Mouse (Mus musculus) brown adipose tissue, adult 24 weeks (tissue): ENCODE measurements around the gene Rcor1. TPM values are rescaled to one million over a fixed set of nuclear protein-coding genes. Genes with fewer than 3 reads are reported as not detected.
A peak's percentile ranks its signal among the peaks of the same experiment; 100 is the strongest.

Experiments used
- H3K27ac ChIP-seq: fragments of 200-500 bp; replicated peaks from 2 replicates; pipeline ENCODE4 v1.5.1; 2012; ENCODE audit warnings: low read depth, mild to moderate bottlenecking, low read length
- H3K4me1 ChIP-seq: fragments of 200-500 bp; 2 replicates; pipeline ENCODE4 v1.6.1; 2012; ENCODE audit warnings: low read length, mixed read lengths; ENCODE audit not compliant: control insufficient read depth, insufficient read depth, insufficient read length
- H3K4me3 ChIP-seq: fragments of 200-500 bp; 2 replicates; pipeline ENCODE4 v1.5.1; 2012; ENCODE audit warnings: low read depth, mild to moderate bottlenecking, low read length, moderate library complexity; ENCODE audit not compliant: insufficient read depth
- polyA plus RNA-seq: library from polyadenylated mRNA; stranded (reverse); fragments of >200 nt; gene quantifications from 2 replicates; pipeline ENCODE4 v1.2.4, GENCODE M21; 2012; ENCODE audit not compliant: missing spikeins, insufficient read depth, insufficient read length

Rcor1 gene
- polyA plus RNA-seq, 1 experiment, result 9.7 TPM

DNA sequence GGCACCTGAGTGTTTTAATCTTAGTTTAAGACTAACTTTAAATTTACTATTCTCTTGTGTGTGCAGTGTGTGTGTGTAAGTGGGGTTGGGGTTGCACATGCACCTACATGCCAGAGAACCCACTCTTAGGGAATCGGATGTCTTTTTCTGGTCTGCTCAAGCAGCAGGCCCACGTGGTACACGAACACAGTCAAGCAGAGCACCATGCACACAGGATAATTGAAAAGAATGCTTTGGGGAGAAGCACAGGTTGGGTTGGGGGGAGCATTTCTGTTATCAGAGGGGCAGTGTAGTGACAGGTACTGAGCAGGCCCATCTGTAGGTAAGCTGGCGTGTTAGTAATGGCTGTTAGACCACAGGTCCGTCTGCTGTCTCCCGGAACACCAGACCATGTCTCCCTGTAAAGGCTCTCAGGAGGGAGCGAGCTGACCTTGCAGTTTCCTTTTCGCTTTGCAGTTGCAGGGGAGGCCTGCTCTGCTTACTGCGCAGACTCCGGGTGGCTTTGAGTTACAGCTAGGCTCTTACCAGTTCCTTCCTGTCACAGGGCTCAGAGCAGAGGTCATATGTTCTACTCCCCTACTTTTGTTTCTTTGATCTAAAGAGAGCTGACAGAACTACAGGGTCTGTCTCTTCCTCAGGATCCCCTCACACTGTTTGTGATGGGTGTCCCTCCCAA is 32.5 kb downstream of the Rcor1 start:
- no peak overlapping the region for H3K27ac ChIP-seq
- H3K4me3 ChIP-seq, result no peak overlapping the region

DNA sequence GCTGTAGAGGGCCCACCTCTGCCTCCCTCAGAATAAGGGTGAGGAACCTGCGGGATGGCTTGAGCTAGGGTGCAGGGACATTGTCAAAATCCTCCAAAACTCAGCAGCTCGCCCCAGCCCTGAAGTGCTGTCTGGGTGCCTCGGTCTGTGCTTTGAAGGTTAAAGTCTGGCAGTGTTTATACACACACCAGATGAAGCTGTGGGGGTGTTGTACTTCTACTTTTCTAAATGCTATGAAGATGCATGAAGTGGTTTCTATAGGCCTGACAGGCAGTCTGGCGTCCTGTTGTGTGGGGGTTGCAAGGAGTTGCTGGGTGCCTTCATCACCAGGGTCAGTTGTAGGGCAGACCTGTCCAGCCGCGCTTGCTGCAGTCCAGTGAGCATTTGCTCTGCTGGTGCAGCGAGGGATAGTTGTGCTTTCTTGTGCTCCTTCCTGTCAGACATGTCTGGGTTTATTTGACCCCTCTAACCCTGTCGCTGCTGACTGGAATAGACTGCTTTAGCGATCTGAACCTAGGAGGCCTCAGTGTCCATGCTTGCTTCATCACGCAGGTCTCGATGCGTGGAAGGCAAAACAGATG is 37.3 kb downstream of the Rcor1 start:
- H3K4me3 ChIP-seq, result no peak overlapping the region
- no peaks in the 10 kb centered on the region for H3K4me1 ChIP-seq
- H3K27ac ChIP-seq, result no peak overlapping the region

More for the DNA sequence above, 32.5 kb downstream of the Rcor1 start:
- H3K4me1 ChIP-seq, result no peaks in the 10 kb centered on the region

DNA sequence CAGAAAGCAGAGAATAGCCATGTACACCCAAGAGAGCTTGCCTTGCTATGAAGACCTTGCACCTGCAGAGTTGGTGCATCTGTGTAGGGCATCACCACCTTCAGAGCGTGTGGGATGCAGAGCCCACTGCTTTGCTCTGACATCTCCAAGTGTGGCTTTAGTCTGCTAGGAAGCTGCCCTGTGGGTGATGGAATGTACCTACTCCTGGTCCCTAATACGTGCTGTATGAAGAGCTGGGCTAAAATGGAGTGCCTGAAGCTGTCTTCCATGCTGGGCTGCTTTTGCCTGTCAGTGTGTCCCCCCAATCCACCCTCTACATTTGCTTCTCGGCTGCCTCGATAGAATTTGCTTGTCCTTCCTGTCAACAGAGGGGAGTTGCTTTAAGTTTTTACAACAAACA is 46.4 kb downstream of the Rcor1 start:
- Histone ChIP-seq H3K4me3 (no peak overlapping the region), H3K4me1 (peaks cover 4% of the 10 kb centered on the region; the same call in 1 of the 2 replicates), H3K27ac (no peak overlapping the region)

DNA sequence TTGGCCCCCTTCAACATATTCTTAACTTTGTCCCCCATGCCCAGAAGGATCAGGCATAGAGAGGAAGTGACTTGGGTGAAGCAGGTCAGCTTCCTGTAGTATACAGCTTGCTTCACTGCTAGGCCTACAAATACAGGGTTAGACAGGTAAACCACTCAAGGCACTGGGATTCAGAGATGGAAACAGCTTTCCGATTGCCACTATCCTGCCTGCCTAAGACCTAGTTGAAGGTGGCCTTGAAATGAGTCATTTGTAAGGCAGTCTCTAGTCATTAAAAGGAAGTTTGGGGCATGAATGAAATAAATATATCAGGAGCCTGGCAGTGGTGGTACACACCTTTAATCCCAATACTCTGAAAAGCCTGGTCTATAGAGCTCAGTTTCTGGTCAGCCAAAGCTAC is 47.9 kb downstream of the Rcor1 start:
- peaks cover 4% of the 10 kb centered on the region; the same call in 1 of the 2 replicates for H3K4me1 ChIP-seq
- no peak overlapping the region for H3K4me3 ChIP-seq
- no peak overlapping the region for H3K27ac ChIP-seq

DNA sequence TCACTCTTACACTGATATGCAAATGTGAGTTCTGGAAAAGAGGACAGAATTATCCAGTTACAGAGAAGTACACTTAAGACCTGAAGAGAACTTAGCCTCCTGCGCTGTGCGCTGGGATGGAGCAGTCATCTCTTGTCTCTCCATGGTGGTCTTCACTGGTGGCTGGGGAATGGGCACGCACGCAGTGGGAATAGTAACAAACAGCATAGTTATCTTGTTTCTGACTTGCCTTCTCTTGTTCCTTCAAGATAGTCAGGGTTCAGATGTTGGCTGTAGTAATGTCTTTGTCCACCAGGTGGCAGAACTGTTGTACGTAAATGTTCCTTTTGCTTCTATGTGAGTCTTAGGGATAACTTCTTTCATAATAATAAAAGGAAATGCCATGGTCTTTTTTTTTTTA is 49.0 kb downstream of the Rcor1 start:
- Histone ChIP-seq H3K27ac (no peak overlapping the region), H3K4me1 (peaks cover 4% of the 10 kb centered on the region; the same call in 1 of the 2 replicates), H3K4me3 (no peak overlapping the region)

DNA sequence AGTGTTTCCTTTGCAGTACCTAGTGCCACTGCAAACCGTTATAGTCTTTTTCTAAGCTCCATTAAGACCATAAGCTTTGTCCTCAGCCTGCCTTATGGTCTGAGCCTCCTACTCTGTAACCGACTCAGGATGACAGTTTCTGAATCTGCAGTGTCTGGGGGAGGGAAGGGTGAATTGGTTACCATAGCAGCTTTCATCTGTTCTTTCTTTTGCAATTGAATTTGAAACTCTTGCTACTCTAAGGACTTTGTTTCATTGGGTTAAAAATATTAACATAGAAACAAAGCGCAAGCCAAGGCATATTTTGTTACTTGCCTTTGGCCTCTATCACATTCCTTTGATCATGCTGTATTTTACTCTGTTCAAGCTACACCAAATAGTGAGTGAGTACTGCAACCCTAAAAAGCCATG is 49.6 kb downstream of the Rcor1 start:
- H3K4me3 ChIP-seq, result no peak overlapping the region
- peaks cover 4% of the 10 kb centered on the region; the same call in 1 of the 2 replicates for H3K4me1 ChIP-seq
- no peak overlapping the region for H3K27ac ChIP-seq

DNA sequence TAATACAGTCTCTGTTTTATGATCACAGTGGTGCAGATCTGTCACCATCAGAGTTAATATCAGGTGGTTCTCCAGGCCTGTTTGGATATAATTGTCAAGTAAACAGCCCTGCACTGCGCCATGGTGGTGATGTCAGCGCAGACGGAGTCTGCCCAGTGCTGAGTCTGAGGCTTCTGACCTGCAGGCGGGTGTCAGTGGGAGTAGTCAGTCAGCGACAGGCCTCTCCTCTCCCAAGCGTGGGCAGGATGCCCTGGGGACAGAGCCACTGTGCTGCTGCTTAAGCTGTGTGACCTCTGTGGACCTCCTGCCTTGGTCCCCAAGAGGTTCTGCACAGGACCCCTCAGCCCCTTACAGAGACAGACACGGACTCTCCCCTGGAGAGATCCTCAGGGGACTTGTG is 50.0 kb downstream of the Rcor1 start:
- H3K4me1 ChIP-seq, result peaks cover 4% of the 10 kb centered on the region; the same call in 1 of the 2 replicates
- no peak overlapping the region for H3K27ac ChIP-seq
- H3K4me3 ChIP-seq, result no peak overlapping the region

DNA sequence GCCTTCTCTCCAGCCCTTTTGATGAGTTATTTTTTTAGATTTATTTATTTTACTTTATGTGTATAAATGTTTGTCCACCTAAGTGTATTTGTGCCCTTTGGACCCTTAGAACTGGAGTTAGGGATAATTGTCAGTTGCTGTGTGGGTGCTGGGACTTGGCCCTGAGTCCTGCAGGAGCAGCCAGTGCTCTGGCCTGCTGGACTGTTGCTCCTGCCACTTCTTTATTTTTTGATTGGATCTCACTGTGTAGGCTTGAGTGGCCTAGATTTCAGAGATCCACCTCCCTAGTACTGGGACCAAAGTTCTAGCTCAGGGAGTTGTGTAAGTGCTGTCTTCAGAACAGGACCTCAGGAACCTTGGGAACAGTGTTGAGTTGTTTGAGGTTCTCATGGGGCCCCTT is 51.6 kb downstream of the Rcor1 start:
- Histone ChIP-seq H3K4me1 (peaks cover 4% of the 10 kb centered on the region; the same call in 1 of the 2 replicates), H3K27ac (0 out of 2 replicates have a peak overlapping the region, but pooled peaks have one; percentile 25), H3K4me3 (no peak overlapping the region)

DNA sequence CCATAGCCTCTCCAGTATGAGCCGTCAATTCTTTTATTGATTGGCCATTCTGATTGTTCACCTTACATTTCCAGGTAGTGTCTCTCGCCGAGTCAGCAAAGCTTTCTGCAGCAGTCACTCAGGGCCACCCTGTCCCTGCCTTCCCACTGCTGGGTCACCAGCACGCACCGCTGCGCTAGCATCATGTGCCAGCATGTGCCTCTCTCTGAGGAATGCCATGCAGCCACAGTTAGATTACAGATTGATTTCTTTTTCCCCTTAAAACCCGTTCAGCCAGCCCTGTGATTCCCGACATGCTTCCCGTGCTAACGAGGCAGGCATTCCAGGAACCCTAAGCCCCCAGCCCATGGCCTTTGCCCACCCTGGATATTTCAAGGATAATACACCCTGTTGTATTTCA is 52.8 kb downstream of the Rcor1 start:
- Histone ChIP-seq H3K4me3 (no peak overlapping the region), H3K4me1 (peaks cover 4% of the 10 kb centered on the region; the same call in 1 of the 2 replicates), H3K27ac (no peak overlapping the region)

DNA sequence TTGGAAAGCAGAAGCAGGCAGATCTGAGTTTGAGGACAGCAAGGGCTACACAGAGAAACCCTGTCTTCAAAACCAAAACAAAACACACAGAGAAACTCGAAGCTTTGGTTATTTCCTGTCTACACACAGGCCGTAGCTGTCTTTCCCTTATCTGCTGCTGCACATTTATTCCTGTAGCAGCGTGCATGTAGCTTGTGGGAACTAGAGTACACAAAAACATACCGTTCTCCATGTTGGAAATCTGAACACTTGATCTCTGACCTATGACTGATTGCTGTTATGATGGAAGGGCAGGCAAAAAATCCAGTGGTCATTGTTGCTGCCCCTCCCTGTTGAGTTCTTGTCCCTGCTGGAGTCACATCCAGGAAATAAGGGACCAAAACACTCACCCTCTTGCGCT is 54.9 kb downstream of the Rcor1 start:
- Histone ChIP-seq H3K4me3 (no peak overlapping the region), H3K27ac (no peak overlapping the region), H3K4me1 (peaks cover 3% of the 10 kb centered on the region; the same call in 1 of the 2 replicates)

DNA sequence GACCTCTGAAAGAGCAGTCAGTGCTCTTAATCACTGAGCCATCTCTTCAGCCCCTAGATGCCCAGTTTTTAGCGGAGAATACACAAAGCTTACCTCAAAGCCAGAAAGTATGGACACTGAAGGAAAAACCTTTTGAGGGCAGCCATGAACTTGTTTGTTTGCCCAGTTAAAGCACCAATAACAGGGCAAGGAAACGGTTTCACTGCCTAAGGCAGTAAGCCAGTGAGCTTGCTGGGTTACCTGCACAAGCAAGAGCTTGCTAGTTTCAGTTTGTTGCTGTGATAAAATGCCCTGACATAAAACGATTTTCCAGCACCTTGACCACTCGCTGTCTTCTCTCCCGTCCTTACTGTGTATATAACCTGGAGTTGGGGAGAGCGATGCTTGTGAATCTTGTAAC is 55.9 kb downstream of the Rcor1 start:
- Histone ChIP-seq H3K4me1 (no peaks in the 10 kb centered on the region), H3K4me3 (no peak overlapping the region), H3K27ac (no peak overlapping the region)

DNA sequence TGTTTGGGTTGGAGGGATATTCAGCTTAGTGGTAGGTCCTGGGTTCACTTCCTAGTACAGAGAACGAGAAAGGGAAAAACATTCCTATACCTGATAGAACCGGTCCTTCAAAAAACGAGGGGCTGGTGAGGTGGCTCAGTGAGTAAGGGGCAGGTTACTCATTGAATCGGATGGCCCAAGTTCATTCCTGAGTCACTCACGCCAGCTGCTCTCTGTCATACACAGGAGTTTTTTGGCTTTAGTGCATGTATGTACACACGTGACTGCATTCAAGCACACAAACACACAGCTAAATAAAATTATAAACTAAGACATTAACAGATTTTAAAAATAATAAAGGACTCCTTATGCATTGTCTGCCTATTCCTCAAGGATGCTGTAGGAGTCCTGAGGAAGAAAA is 57.1 kb downstream of the Rcor1 start:
- Histone ChIP-seq H3K4me1 (no peaks in the 10 kb centered on the region), H3K4me3 (no peak overlapping the region), H3K27ac (no peak overlapping the region)

DNA sequence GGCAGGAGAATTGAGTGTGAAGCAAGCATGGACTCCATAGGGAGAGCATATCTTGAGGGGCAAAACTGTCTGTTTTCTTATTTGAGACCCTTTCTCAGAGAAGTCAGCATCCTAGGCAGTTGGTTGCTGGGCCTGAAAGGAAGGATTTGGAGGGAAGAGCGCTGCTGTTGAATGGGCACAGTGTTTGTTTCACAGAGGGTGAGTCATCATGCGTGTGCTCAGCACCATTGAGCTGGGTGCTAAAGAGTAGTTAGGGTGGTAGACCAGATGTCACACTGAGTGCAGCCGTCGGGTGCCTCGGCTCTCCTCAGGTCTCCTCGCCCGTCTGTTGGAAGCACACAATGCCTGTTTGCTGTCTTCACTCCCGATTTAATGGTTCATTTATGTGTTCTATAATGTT is 57.9 kb downstream of the Rcor1 start:
- Histone ChIP-seq H3K4me1 (no peaks in the 10 kb centered on the region), H3K27ac (no peak overlapping the region), H3K4me3 (no peak overlapping the region)

DNA sequence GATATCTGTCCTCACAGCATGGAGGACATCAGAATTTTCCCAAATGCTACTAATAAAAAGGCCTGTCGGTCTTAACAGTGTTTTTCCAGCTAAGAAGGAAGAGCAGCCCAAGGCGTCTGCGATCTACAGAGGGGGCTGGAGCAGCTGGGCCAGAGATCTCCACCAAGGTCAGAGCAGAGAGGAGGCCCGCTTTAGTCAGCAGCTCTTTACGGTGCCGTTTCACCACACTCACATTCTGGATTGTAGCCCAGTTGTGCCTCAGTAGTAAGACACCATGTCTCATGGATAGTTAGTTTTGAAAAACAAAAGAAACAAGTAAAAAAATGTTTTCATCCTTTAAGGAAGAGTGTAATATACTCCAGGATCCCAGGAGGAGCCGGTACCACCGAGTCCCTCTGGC is 72.0 kb downstream of the Rcor1 start:
- Histone ChIP-seq H3K4me3 (no peak overlapping the region), H3K27ac (no peak overlapping the region), H3K4me1 (no peaks in the 10 kb centered on the region)

DNA sequence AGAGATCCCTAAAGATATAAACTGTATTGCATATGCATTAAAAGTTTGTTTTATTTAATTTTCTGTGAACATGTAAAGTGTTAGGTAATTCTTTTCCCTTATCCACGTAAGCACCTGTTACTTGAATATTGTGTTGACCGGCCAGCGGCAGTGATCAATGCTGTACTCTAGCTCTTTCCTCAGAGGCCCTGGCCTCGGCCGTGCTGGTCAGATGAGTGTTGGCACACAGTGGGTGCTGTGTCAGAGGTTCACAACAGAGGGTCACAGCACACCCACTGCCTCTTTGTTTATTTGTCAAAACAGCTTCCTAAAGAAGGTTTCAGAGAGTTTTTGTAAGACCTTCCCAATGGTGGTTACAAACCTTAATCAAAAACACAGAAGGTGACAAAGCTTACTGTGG is 75.4 kb downstream of the Rcor1 start:
- H3K4me1 ChIP-seq, result no peaks in the 10 kb centered on the region
- H3K4me3 ChIP-seq, result no peak overlapping the region
- no peak overlapping the region for H3K27ac ChIP-seq

DNA sequence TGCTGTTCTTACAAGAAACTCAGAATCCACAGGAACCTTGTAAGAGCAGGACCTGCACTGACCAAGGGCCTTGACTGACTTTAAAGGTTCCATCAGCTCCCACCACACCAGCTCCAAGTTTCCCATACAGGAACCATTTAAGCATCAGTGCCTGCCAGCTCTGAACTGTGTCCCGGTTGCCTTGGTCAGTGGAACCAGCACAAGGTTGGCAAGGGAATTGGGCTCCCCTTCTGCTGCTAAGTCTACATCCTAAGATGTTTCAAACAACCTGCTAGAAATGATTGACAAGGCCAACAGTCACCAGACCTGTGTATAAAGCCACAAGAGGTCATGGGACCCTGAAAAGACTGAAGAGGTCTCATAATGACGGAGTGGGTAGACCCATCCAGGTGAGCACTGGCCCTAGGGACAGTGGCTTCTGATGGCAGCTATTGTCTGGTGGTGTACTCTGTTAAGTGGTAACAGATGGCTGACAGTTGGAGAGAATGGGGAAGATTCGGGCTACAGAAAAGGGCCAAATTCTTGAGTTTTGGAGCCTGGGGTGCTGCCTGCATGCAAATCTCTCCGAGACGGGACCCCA is 80.4 kb downstream of the Rcor1 start:
- H3K4me3 ChIP-seq, result no peak overlapping the region
- no peaks in the 10 kb centered on the region for H3K4me1 ChIP-seq
- no peak overlapping the region for H3K27ac ChIP-seq
